Mouse (Mus musculus): ENCODE measurements around the gene D430019H16Rik.

DNA sequence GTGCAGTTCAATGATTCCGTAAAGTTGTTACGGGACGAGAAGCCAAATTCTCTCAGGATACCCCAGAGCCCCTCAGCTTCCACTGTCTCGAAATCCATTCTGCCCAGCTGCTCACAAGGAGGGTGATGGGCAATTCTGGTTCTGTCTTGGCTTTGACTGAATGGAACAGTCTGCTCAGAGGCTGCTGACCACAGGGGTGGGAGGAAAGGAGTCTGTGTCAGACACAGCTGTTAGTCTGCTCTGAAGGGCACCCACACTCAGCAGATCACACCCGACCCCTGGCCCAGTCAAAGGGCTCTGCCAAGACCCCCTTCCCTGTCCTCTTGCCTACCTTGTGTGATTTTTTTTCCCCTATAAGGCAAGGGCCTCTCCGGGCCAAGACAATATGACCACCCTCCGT lies 44.8 kb downstream of the D430019H16Rik start:
- TF ChIP-seq CTCF (conservative IDR thresholded peaks at IDR 0.05; ENCODE audit: low read length) (no peak), POU5F1 (IDR thresholded peaks at IDR 0.05; ENCODE audit: borderline replicate concordance, low read length) (no peak), NANOG (IDR thresholded peaks at IDR 0.05; ENCODE audit: borderline replicate concordance, low read length) (no peak)
